Mouse (Mus musculus): ENCODE data around the gene Eif3d.

DNA sequence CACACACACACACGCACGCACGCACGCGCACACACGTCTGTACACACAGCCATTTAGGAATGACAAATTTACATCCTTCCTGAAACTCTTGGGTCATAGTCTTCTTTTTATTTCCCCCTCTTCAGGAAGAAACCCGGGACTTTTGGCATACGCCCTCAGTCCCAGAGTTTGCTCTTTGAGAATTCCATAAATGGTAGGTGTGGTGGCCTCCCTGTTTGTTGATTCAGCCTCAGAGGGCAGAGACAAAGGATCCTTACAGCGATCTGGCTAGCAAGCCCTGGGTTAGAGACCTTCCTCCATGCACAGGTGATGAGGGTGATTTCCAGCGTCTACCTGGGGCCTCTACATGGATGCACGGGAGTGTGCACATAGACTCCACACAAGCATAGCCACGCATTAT lies 51.2 kb downstream of the Eif3d start:
- TF ChIP-seq CTCF (IDR thresholded peaks at IDR 0.05; ENCODE audit: borderline replicate concordance, insufficient read depth, low read depth, low read length): no peak
- TF ChIP-seq POLR2A (IDR thresholded peaks at IDR 0.05; ENCODE audit: borderline replicate concordance, insufficient read depth, low read length): no peak
